Comparison of ENCODE assay signal across 24 mouse cellular contexts in genomic region chr15:7990101-7990500, GRCm38 (mm10).
DNase-seq lines count a peak whose midpoint lies in the region; ATAC-seq and TF ChIP-seq lines count a peak whose summit lies in the region.
"Had no signal": no experiment of that assay in that cellular context is flagged by ENCODE, and none has a peak within 500 bp of the region (broad histone marks: within the 10 kb centered on the region; RNA-seq: fewer than 3 reads in every experiment).

No protein-coding gene starts in this region.

- no peak overlapping the region for H3K4me2 ChIP-seq in intestine, embryonic 14.5 days (ENCODE audit: low read length)
- H3K4me2 ChIP-seq in intestine, postnatal 0 days (replicated peaks; ENCODE audit: low read depth) = no peak overlapping the region
- H3K4me2 ChIP-seq in kidney, postnatal 0 days (ENCODE audit: low read length) = no peak overlapping the region
- no peak overlapping the region for H3K4me2 ChIP-seq in midbrain, embryonic 13.5 days (replicated peaks)

- no peaks in the 10 kb centered on the region for H3K9me3 ChIP-seq in intestine, embryonic 14.5 days (ENCODE audit: control insufficient read depth, low read length)
- no peaks in the 10 kb centered on the region for H3K9me3 ChIP-seq in intestine, postnatal 0 days (ENCODE audit: control insufficient read depth)
- H3K9me3 ChIP-seq in kidney, postnatal 0 days (replicated peaks; ENCODE audit: low read length) = no peaks in the 10 kb centered on the region
- H3K9me3 ChIP-seq in midbrain, embryonic 13.5 days = no peaks in the 10 kb centered on the region
- H3K9me3 ChIP-seq: G1E had no signal

- peak; percentile 6 for DNase-seq in intestine, embryonic 14.5 days (ENCODE audit: low spot score)
- DNase-seq in kidney, postnatal 0 days (ENCODE audit: low spot score) = peak; percentile 65
- DNase-seq in kidney, postnatal 4 days = no peak
- DNase-seq in 3T3-L1 (ENCODE audit: low read depth, low spot score) (peak; percentile 70), NIH3T3 (ENCODE audit: low read depth) (peak; percentile 50)
- no peak for DNase-seq in left cerebral cortex, adult 11 months (ENCODE audit: low spot score)
- DNase-seq: adrenal gland, adult 2 months; adrenal gland, adult 8-10 months; adrenal gland, postnatal 10 days; adrenal gland, postnatal 14 days; adrenal gland, postnatal 25 days; adrenal gland, postnatal 36 days; B cell, adult 2 months; cerebellum, adult 11 months; cerebellum, adult 11-12 months; cerebellum, adult 18-20 months; cerebellum, adult 2 months had no signal

- no peak for ATAC-seq in intestine, embryonic 14.5 days (replicated peaks; ENCODE audit: low FRiP score, low TSS enrichment, low read depth)
- ATAC-seq in intestine, postnatal 0 days = no peak
- ATAC-seq in kidney, postnatal 0 days (replicated peaks; ENCODE audit: low FRiP score, low read depth) = no peak
- no peak for ATAC-seq in midbrain, embryonic 13.5 days
- ATAC-seq: activated CD4-positive, CD25-positive, alpha-beta regulatory T cell, adult 4 months; CD4-positive, CD25-positive, alpha-beta regulatory T cell, adult 4 months; Patski had no signal

- H3K4me1 ChIP-seq in intestine, embryonic 14.5 days (replicated peaks; ENCODE audit: control insufficient read depth, insufficient read depth, low read length) = no peaks in the 10 kb centered on the region; the same call in 1 of the 2 replicates
- H3K4me1 ChIP-seq in intestine, postnatal 0 days (replicated peaks; ENCODE audit: control insufficient read depth, insufficient read depth, low read length) = no peaks in the 10 kb centered on the region
- H3K4me1 ChIP-seq in kidney, postnatal 0 days (replicated peaks; ENCODE audit: insufficient read depth, low read length) = no peaks in the 10 kb centered on the region
- H3K4me1 ChIP-seq in midbrain, embryonic 13.5 days (replicated peaks) = no peaks in the 10 kb centered on the region

- no peak overlapping the region for H3K9ac ChIP-seq in intestine, embryonic 14.5 days (ENCODE audit: low read length)
- no peak overlapping the region for H3K9ac ChIP-seq in intestine, postnatal 0 days (ENCODE audit: low read depth, low read length)
- no peak overlapping the region for H3K9ac ChIP-seq in kidney, postnatal 0 days (ENCODE audit: low read depth, low read length)
- H3K9ac ChIP-seq in midbrain, embryonic 13.5 days (replicated peaks) = no peak overlapping the region

- H3K27me3 ChIP-seq in intestine, embryonic 14.5 days (replicated peaks; ENCODE audit: control insufficient read depth, insufficient read depth, low read length) = no peaks in the 10 kb centered on the region
- H3K27me3 ChIP-seq in intestine, postnatal 0 days (replicated peaks; ENCODE audit: control insufficient read depth, insufficient read depth, low read length) = no peaks in the 10 kb centered on the region
- H3K27me3 ChIP-seq in kidney, postnatal 0 days (ENCODE audit: insufficient read depth, low read length) = no peaks in the 10 kb centered on the region
- no peaks in the 10 kb centered on the region for H3K27me3 ChIP-seq in midbrain, embryonic 13.5 days
- H3K27me3 ChIP-seq: CH12.LX, Patski had no signal

- no peak overlapping the region for H3K27ac ChIP-seq in intestine, embryonic 14.5 days (ENCODE audit: low read depth)
- no peak overlapping the region for H3K27ac ChIP-seq in intestine, postnatal 0 days (ENCODE audit: low read depth, low read length)
- H3K27ac ChIP-seq in kidney, postnatal 0 days = no peak overlapping the region
- H3K27ac ChIP-seq in midbrain, embryonic 13.5 days = no peak overlapping the region

- no peak for TF ChIP-seq CTCF in intestine, postnatal 0 days (IDR thresholded peaks at IDR 0.05; ENCODE audit: low read depth)
- no peak for TF ChIP-seq CTCF in kidney, postnatal 0 days (IDR thresholded peaks at IDR 0.05; ENCODE audit: low read depth)

- no peak overlapping the region for H3K4me3 ChIP-seq in intestine, embryonic 14.5 days (ENCODE audit: low read depth, low read length)
- H3K4me3 ChIP-seq in intestine, postnatal 0 days (ENCODE audit: low read depth, low read length) = no peak overlapping the region
- H3K4me3 ChIP-seq in kidney, postnatal 0 days (replicated peaks; ENCODE audit: low read depth, low read length) = no peak overlapping the region
- no peak overlapping the region for H3K4me3 ChIP-seq in midbrain, embryonic 13.5 days (replicated peaks)

- H3K36me3 ChIP-seq in intestine, embryonic 14.5 days (ENCODE audit: control insufficient read depth, insufficient read depth, low read length) = no peaks in the 10 kb centered on the region
- H3K36me3 ChIP-seq in intestine, postnatal 0 days (ENCODE audit: control insufficient read depth, insufficient read depth) = no peaks in the 10 kb centered on the region
- H3K36me3 ChIP-seq in kidney, postnatal 0 days (ENCODE audit: insufficient read depth, low read length) = peaks cover 4% of the 10 kb centered on the region; the same call in 1 of the 2 replicates
- no peaks in the 10 kb centered on the region for H3K36me3 ChIP-seq in midbrain, embryonic 13.5 days

Comparison
In these comparisons a context has a peak if more than half of its experiments do, and no peak if none do; other contexts are left out.
1. DNase-seq: peak in intestine, embryonic 14.5 days (single experiment), kidney, postnatal 0 days (single experiment), 3T3-L1 (single experiment) and NIH3T3 (single experiment); none in kidney, postnatal 4 days (0 of 2) and left cerebral cortex, adult 11 months (single experiment).